Mouse (Mus musculus) forebrain, postnatal 0 days (tissue): Measurements from ENCODE around the gene Aldh1l1. TPM values are rescaled to one million over a fixed set of nuclear protein-coding genes. Genes with fewer than 3 reads are reported as not detected.
A peak's percentile ranks its signal among the peaks of the same experiment; 100 is the strongest.

Experiments
- ATAC-seq: fragments of 200-750 bp; cut with Nextera tagmentation; 2 replicates; pipeline ENCODE4 v1.8.0; 2017; ENCODE audit warnings: mild to moderate bottlenecking, moderate library complexity
- DNase-seq: peaks from one replicate; pipeline ENCODE4 v3.0.0-alpha.2; 2015
- H3K27ac ChIP-seq: fragments of 300-500 bp; sonication (generic); 2 replicates; pipeline ENCODE4 v1.5.1; 2014; ENCODE audit warnings: low read depth, mild to moderate bottlenecking, antibody characterized with exemption, low read length, moderate library complexity, mixed read lengths
- H3K27me3 ChIP-seq: fragments of 300-500 bp; sonication (generic); 2 replicates; pipeline ENCODE4 v1.6.1; 2014; ENCODE audit warnings: mild to moderate bottlenecking, low read length, mixed read lengths; ENCODE audit not compliant: insufficient read depth
- H3K36me3 ChIP-seq: fragments of 300-500 bp; sonication (generic); 2 replicates; pipeline ENCODE4 v1.6.1; 2014; ENCODE audit warnings: mild to moderate bottlenecking, moderate library complexity; ENCODE audit not compliant: insufficient read depth
- H3K4me1 ChIP-seq: fragments of 300-500 bp; sonication (generic); 2 replicates; pipeline ENCODE4 v1.6.1; 2014; ENCODE audit warnings: antibody characterized with exemption; ENCODE audit not compliant: insufficient read depth
- H3K4me2 ChIP-seq: fragments of 300-500 bp; sonication (generic); 2 replicates; pipeline ENCODE4 v1.6.1; 2014; ENCODE audit warnings: low read depth, mild to moderate bottlenecking, moderate library complexity
- H3K4me3 ChIP-seq: fragments of 300-500 bp; sonication (generic); 2 replicates; pipeline ENCODE4 v1.5.1; 2014; ENCODE audit warnings: low read depth, low read length, mixed read lengths
- H3K9ac ChIP-seq: fragments of 300-500 bp; sonication (generic); 2 replicates; pipeline ENCODE4 v1.6.1; 2014; ENCODE audit warnings: mild to moderate bottlenecking
- H3K9me3 ChIP-seq: fragments of 300-500 bp; sonication (generic); 2 replicates; pipeline ENCODE4 v1.6.1; 2016; ENCODE audit warnings: low read length
- CTCF ChIP-seq: sonication (generic); IDR thresholded peaks from 2 replicates; pipeline ENCODE4 v1.5.1; 2016; ENCODE audit warnings: antibody characterized with exemption, control low read depth, low read depth
- WGBS: fragments of 180-500 bp; shearing (Covaris S2); extraction: QIAGEN DNeasy Blood & Tissue Kit; methylation state at CpG from one replicate; pipeline ENCODE4 v1.1.7; 2014; 5-methylcytosine and 5-hydroxymethylcytosine counted together
- polyA plus RNA-seq: library from polyadenylated mRNA; unstranded; fragments of >200 nt; fragmentation: Nextera tagmentation; extraction: Ambion mirVana; gene quantifications from 2 replicates; pipeline ENCODE4 v1.2.1, GENCODE M21; 2015
- total RNA-seq: library from RNA; depleted of rRNA; stranded (reverse); fragments of >200 nt; gene quantifications from 2 replicates; pipeline ENCODE4 v1.2.3, GENCODE M21; 2014

Aldh1l1 gene
- total and polyA plus RNA-seq, 2 experiments from 2014 or later, result 67.8 to 71.3 TPM

GRCm38 (mm10) chr6:90463890-90464421 is 22.3 kb upstream of the Aldh1l1 start:
- H3K27ac ChIP-seq, result peak overlapping the region; percentile 36; the same call in 1 of the 2 replicates
- H3K36me3 ChIP-seq, result no peaks in the 10 kb centered on the region
- DNase-seq (no peak), ATAC-seq (no peak)
- peak overlapping the region; percentile 63 for H3K4me3 ChIP-seq
- H3K9ac ChIP-seq, result peak overlapping the region; percentile 72
- H3K4me1 ChIP-seq, result 0 out of 2 replicates have a peak, but pooled peaks cover 10% of the 10 kb centered on the region
- peak overlapping the region; percentile 98 for H3K4me2 ChIP-seq
- no peaks in the 10 kb centered on the region for H3K9me3 ChIP-seq
- 21% methylated on average over 7 of the region's 7 CpGs for WGBS
- H3K27me3 ChIP-seq, result peaks cover 5% of the 10 kb centered on the region; the same call in 1 of the 2 replicates
- no peak for TF ChIP-seq CTCF

GRCm38 (mm10) chr6:90465028-90465640 is 21.1 kb upstream of the Aldh1l1 start:
- Histone ChIP-seq H3K4me2 (no peak overlapping the region), H3K9me3 (no peaks in the 10 kb centered on the region), H3K4me1 (0 out of 2 replicates have a peak, but pooled peaks cover 10% of the 10 kb centered on the region), H3K9ac (no peak overlapping the region), H3K27ac (no peak overlapping the region), H3K27me3 (peaks cover 5% of the 10 kb centered on the region; the same call in 1 of the 2 replicates), H3K36me3 (no peaks in the 10 kb centered on the region), H3K4me3 (no peak overlapping the region)
- WGBS, result 96% methylated on average over 11 of the region's 11 CpGs
- no peak for TF ChIP-seq CTCF
- DNase-seq, result no peak
- no peak for ATAC-seq

- Histone ChIP-seq H3K9ac (no peak overlapping the region), H3K4me1 (0 out of 2 replicates have a peak, but pooled peaks cover 10% of the 10 kb centered on the region), H3K9me3 (no peaks in the 10 kb centered on the region), H3K36me3 (no peaks in the 10 kb centered on the region), H3K4me2 (no peak overlapping the region), H3K4me3 (no peak overlapping the region), H3K27ac (no peak overlapping the region), H3K27me3 (peaks cover 4% of the 10 kb centered on the region; the same call in 1 of the 2 replicates)
- ATAC-seq, result no peak
- no peak for DNase-seq
- WGBS, result 76% methylated on average over 10 of the region's 10 CpGs
- no peak for TF ChIP-seq CTCF
Observed at GRCm38 (mm10) chr6:90466079-90466478, 20.1 kb upstream of the Aldh1l1 start.

GRCm38 (mm10) chr6:90466847-90467410 is 19.3 kb upstream of the Aldh1l1 start:
- Histone ChIP-seq H3K36me3 (no peaks in the 10 kb centered on the region), H3K27me3 (no peaks in the 10 kb centered on the region), H3K27ac (no peak overlapping the region), H3K4me1 (0 out of 2 replicates have a peak, but pooled peaks cover 10% of the 10 kb centered on the region), H3K4me2 (no peak overlapping the region), H3K9me3 (no peaks in the 10 kb centered on the region), H3K4me3 (no peak overlapping the region), H3K9ac (no peak overlapping the region)
- no peak for ATAC-seq
- DNase-seq, result no peak
- TF ChIP-seq CTCF, result no peak
- 90% methylated on average over 12 of the region's 12 CpGs for WGBS

GRCm38 (mm10) chr6:90468216-90468615 is 18.0 kb upstream of the Aldh1l1 start:
- no peak for TF ChIP-seq CTCF
- 90% methylated on average over 1 of the region's 1 CpGs for WGBS
- Histone ChIP-seq H3K36me3 (no peaks in the 10 kb centered on the region), H3K4me3 (no peak overlapping the region), H3K27me3 (no peaks in the 10 kb centered on the region), H3K9me3 (no peaks in the 10 kb centered on the region), H3K4me1 (0 out of 2 replicates have a peak, but pooled peaks cover 7% of the 10 kb centered on the region), H3K27ac (no peak overlapping the region), H3K9ac (no peak overlapping the region), H3K4me2 (no peak overlapping the region)
- DNase-seq (no peak), ATAC-seq (no peak)

- DNase-seq (no peak), ATAC-seq (no peak)
- Histone ChIP-seq H3K4me3 (no peak overlapping the region), H3K36me3 (no peaks in the 10 kb centered on the region), H3K9me3 (no peaks in the 10 kb centered on the region), H3K4me2 (no peak overlapping the region), H3K9ac (no peak overlapping the region), H3K27me3 (no peaks in the 10 kb centered on the region), H3K4me1 (no peaks in the 10 kb centered on the region), H3K27ac (no peak overlapping the region)
- WGBS, result 92% methylated on average over 6 of the region's 6 CpGs
- no peak for TF ChIP-seq CTCF
Observed at GRCm38 (mm10) chr6:90469041-90469440, 17.2 kb upstream of the Aldh1l1 start.

- TF ChIP-seq CTCF, result no peak
- ATAC-seq (no peak), DNase-seq (no peak)
- Histone ChIP-seq H3K9me3 (no peaks in the 10 kb centered on the region), H3K36me3 (no peaks in the 10 kb centered on the region), H3K4me2 (no peak overlapping the region), H3K27ac (no peak overlapping the region), H3K4me3 (no peak overlapping the region), H3K4me1 (no peaks in the 10 kb centered on the region), H3K27me3 (no peaks in the 10 kb centered on the region), H3K9ac (no peak overlapping the region)
- 96% methylated on average over 2 of the region's 2 CpGs for WGBS
Observed at GRCm38 (mm10) chr6:90470255-90470654, 16.0 kb upstream of the Aldh1l1 start.
